Mouse (Mus musculus) yolk sac, embryonic 10.5 days (tissue): ENCODE results near the gene Mfsd6.

ENCODE experiments used
- DNase-seq: peaks from one replicate; pipeline ENCODE4 v3.0.0-alpha.2; 2017; ENCODE audit warnings: low spot score

Mfsd6 gene

DNA sequence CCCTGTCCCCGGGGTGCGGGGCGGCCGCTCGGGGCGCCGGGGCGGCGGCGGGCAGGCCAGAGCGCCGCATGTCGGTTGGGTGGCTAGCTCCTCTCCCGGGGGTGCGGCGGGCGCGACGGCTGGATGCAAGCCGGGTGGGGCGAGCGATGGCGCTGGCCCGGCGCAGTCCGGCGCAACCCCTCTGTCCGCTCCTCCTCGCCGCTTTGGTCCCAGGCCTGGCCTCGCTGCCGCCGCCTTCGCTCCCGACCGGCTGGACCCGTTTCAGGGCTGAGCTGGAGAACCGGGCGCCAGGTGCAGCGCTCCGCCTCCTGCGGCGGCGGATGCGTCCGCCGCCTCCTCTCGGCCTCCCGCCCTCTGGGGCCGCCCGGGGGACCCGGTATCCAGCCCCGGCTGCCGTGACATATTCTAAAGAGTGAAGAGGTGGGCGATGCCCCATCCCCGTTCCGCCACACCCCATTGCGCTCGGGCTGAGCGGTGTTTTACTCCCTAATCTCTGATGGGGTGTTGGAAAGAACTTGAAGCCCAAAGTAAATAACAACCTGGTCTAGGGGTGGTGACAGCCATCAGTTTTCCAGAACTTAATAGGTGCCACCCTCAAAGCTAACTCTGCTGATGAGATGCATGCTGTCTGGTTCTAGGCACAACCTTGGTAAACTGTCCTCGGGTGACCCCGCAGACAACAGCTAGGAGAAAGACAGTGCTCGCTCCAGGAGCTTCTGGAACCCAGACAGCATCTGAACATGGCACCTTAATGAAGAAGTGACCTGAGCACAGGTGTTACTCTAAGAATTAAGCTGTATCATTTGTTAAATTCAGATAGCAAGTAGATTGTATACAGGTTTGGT, at the start of gene Mfsd6:
Gene Mfsd6 (minus strand): TSS at position 407 of the 845 bp plus-strand sequence.
- DNase-seq, result peak; percentile 26

DNA sequence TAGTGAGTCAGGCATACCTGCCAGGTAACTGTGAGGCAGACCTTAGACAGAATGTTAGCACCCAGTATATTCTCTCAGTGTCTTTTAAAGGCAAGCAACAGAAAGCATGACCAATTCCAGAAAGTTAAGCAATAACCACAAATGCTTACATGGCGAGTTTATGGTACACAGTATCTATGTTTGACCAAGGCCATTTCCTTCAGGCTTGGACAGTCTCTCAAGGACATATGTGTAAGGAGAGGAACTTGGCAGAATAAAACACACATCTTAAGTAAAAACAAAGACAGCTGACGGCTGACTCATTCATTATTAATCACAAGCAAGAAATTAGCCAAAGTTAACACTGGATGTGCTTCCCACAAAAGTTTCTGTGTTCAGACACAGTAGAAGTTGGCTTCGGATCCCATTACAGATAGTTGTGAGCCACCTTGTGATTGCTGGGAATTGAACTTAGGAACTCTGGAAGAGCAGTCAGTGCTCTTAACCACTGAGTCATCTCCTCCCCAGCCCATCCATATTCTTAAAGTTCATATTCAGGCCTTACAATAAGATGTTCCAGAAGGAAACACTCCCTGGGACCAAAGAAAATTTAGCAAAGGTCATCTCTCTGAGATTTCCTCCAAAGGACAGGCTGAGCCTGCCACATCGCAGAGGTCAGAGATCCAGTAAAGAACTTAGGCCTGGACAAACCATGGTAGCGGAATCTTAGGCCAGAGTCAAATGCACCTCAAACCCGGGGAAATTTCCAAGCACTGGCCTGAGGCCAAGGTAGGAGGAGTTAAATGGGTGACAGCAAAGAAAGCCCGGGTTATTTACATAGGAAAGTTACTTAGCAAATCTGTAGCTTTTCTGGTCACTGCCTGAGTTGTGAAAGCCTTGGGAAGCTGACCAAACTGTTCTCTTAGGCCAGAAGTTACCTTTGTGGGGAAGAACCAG, 38.2 kb upstream of the Mfsd6 start:
- DNase-seq, result peak; percentile 84

DNA sequence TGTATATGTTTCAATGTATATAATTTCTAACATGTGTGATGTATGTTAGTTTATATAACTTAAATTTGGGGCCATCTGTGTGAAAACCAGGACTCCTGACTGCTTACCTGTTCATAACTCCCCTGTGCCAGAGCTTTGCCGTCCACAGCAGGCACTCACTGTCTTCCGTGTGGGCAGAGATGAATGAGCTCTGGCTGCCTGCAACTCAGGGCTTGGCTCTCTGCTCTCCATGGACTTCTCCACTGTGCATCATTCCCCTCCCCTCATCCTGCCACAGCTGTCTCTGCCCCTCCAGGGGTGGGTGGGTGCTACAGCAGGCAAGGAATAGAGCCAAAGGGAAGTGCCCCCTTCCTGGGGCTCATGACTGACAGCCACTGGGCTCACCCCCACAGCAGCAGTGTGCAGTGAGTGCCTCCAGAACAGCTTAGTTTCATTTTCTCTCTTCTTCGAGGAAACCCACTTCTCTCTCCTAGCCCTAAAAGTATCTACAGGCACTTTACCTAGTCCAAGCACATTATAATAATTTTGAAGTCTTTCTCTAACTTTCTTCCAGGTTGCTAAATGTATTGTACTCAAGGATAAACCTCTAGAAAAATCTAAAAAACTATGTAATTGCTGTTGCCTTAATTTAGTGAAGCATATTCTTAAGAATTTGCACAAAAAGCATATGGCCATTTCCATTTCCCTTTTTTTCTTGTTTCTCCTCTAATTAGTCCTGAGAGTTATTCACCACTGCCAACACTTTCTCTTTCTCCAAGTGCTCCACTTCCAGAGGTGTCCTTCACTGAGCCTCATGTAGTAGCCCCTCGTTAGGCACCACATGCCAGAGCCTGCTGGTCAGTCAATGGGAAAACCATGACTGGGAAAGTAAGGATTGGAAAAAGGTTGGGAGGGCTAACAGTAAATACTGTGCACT, 36.9 kb upstream of the Mfsd6 start:
- DNase-seq, result no peak

DNA sequence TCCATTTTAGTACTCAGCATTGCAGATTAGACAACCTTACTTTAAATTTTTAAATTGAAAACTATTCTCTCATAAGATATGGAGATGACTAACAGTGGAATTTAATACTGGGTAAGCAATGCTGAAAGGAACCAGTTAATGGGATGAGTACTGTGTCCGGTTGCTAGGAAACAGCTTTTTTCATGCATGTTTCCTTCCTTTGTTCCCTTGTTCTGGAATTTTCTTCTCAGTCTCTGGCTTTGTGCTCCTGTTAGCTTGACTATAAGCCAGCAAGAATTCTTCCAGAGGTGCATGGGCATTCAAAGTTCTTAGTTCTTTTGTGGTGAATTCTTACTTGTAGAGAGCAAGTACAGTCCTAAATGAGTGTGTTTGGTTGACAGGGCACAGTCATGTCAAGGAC, 30.9 kb upstream of the Mfsd6 start:
- DNase-seq, result no peak

DNA sequence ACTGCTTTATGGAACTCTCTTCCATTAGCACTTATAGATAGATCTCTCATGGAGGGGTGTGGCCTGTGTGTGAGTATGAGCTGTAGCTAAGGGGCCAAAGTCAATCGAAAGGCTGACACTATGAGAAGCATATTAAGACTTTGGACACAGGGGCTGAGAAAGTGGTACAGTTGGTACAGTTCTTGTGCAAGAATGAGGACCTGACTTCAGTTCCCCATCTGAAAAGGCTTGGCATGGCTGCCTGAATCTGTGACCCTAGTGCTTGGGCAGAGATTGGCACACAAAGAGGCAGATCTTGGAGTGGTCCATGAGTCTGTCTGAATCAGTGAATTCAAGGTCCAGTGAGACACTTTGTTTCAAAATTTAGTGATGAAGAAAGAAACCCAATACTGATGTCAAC, 27.1 kb upstream of the Mfsd6 start:
- DNase-seq, result no peak

DNA sequence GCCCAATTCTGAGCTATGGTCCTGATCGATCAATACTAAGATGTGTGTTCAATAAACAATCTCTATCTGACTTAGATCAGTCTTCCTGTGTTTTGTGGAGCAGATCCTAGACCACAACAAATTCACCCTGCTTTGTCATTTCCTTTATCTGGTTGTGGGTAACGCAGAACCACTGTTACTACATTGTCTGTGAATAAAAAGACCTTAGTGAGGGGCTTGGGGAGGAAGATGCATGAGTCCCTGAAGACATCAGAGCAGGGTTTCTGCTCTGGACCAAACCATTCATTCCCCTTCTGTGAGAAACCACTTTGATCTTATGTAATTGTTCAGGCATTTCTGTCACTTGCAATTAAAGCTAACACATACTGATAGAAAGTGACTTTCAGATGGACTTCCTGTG, 26.6 kb upstream of the Mfsd6 start:
- no peak for DNase-seq

DNA sequence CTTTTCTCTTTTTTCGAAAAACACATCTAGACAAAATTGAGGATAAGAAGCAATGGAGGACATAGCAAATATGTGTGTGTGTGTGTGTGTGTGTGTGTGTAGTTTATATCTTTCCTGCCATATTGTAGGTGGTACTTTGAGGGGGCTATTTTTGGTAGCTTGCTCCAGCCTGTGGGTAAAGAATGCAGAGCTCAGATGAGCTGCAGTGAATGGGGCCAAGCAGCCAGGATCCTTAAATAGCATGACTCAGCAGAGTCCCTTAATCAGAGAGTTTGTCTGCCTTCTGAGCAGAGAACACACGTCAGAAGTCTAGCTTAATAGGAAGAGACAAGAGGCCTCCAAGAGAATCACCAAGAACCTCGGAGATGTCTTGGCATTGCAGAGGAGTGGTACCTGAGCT, 25.4 kb upstream of the Mfsd6 start:
- DNase-seq, result no peak

DNA sequence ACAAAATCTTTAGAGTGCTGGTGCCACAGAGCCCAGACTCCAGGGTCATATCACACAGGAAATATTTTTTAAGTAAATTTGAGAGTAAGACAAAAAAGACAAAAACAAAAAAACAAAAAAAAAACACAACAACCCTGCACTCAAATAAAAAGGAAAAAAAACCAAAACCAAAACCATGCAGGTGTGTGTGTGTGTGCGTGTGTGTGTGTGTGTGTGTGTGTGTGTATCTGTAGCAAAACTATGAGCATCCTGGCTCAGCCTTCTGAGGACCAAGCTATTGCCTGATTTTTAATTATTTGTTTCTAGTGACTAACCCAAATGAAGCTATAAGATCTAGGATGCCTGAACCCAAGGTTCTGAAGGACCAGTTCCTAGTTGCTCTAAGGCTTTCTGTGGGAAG, 24.4 kb upstream of the Mfsd6 start:
- DNase-seq, result no peak

DNA sequence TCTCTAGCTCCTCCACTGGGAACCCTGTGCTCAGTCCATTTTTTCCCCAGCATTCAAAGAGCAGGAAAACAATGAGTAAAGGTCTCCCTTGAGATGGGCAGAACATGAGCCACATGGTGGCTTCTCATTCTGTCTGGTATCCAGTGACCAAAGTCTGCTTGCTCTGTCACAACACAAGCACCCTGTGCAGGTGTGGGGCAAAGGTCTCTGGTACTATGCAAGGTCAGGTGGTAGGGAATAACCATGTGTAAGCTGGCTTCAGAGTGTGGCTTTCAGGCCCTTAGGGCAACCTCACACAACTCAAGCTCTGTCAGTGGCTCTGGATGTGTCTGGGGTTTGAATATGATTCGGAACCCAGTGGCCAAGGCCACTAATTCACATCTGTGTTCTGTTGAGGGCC, 22.7 kb upstream of the Mfsd6 start:
- peak; percentile 80 for DNase-seq

DNA sequence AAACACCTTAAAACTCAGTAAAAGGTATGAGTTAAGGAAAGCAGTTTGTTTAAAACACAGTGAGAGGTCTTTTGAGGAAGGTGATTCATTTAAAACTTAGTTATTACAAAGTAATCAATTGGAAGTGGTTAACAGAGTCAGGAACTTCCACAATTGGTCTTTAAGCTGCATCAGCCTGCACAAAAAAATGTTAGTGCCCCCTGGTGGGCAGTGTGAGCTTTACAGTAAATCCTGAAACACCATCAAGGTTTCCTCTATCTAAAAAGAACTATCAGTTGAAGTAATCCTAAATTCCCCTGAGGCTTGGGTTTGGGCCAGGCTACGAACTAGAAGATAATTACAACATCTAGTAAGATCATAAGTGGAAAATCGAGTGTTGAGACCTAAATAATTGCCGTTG, 21.0 kb upstream of the Mfsd6 start:
- DNase-seq, result no peak

DNA sequence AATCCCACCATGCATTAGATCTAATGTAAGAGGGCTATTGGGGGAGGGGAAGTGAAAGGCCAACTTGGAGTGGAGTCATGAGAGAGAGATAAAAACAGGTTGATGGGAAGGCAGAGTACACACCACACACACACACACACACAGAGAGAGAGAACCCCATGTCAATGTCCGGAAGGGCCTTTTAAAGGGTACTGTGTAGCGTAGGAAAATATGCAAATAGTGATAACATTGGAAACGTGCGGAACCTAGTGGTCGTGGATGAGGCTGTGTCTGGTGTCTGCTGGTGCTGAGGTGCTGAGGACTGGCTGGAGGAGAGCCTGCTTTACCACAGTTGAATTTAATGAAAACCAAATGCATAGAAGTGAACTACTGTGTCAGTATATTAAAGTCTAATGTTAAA, 15.3 kb upstream of the Mfsd6 start:
- DNase-seq, result no peak

DNA sequence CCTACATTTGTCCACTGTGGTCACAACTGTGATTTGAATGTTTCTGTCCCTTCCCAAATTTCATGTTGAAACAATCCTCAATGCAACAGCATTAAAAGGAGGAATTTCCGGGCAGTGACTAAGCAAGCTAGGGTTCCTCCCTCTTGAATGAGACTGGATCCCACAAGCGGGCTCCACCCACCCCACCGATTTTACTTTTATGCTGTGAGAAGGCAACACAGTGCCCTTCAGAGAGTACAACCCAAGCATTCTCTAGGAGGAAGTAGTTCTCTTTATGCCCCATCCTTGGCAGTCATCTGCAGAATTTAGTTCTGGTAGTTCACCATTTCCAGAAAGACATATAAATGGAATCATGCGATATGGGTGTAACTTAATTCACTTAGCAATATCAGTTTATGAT, 6.9 kb upstream of the Mfsd6 start:
- DNase-seq, result no peak

DNA sequence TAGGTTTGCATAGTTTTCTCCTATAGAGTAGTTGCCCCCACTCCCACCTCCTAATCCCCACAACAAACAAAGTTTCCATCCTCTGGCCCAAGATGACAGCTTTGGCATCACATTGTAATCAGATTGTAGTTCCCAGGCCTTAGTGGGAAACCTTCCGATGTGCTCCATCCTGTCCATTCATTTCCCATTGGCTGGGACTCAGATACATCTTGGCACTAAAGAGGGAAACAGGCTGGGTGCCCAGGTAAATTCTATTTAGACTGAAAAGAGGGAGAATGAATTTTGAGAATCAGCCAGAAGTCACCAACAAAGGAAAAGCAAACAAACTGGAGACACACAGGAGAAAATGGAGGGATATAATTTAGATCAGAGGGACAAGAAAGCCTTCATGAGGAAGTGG, 3.0 kb upstream of the Mfsd6 start:
- no peak for DNase-seq

DNA sequence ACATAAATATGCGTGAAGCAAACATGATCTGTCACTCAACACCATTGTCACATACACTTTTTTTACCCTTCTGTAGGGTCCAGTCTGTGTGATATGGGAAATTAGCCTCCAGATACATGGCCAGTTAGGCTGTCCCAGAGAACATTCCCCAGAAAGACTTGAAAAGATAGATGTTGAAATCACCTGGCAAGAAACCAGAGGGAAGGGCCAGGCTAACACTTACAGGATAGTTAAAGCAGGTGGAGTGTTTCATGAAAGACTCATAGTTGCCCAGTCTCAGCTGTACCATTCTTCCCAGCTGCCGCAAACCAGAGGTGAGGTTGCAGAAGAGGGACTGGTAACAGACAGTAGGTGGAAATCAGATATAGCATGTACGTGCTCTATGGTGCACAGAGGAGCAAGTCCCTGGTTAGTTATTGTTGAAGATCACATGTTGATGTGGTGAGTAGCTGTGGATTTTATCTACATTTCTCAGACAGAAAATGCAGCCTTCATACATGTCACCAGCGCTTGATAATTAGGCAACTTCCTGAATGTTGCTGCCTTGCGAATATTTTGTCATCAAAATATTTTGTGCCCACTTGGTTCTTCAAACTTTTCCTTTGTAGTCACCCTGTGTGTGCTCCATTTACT, 1.7 kb upstream of the Mfsd6 start:
- DNase-seq, result no peak

DNA sequence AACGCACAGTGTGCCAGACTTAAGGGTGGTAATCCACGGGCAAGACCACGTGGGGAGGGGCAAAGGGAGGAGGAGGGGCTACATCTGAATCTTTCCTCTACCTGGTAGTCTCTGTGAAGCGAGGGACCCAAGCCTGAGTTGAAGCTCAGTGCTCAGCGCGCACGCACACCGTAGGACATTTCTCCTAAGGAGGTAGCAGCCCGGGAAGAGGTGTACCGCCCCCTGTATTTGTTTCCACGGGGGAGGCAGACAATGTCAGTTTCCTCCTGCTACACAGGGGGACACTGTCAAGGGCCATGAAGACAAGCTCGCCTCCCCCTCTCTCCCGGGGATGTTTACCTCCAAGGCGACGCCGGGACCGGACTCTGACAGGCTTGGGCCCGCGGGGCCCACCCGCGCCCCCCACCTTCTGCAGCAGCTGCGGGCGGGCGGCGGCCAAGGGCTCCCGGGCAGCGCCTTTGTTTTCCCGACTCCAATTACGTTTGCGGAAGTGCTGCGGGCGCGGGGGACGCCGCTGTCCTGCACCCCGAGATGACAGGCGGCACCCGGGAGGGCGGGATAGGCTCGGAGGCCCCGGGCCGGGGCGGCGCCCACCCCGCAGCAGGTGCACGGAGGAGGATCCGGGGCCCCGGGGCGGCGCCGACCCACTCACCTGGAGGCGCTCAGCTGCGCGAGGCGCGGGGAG, 749 bp downstream of the Mfsd6 start:
- DNase-seq, result peak; percentile 15

DNA sequence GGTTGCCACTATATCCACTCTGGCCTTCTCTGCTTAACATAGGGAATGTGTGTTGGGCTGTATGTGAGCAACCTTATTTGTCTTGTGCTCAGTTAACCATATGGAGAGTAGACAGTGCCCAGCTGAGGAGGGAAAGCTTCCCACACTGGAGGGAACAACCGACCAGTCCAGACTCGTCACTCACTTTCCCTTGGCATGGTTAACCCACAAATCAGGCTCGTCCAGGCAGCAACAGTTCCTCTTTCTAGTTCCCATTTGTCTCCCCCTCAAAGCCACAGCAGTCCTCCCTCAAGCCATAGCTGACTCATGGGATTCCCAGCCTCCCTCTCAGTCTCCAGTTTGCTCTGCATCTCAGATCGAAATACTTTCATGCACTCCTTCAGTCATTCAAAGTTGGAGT, 4.7 kb downstream of the Mfsd6 start:
- DNase-seq, result no peak

DNA sequence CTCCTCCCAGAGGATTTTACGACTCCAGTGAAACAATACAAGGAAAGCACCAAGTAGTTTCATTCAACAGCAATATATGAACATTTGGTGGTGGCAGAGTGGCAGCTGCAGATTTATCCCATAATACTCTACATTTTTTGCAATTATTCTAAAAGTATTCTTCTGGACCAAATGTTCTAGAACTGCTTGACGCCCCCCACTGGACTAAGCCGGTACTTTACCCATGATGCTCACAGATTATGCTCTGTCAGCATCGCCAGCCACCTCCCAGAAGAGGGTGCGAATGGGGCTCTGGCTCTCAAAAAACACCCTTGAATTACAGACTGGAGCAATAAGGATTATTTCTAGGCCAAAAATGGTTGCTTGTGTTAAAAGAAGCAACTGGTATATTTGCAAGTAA, 8.2 kb downstream of the Mfsd6 start:
- DNase-seq, result no peak

DNA sequence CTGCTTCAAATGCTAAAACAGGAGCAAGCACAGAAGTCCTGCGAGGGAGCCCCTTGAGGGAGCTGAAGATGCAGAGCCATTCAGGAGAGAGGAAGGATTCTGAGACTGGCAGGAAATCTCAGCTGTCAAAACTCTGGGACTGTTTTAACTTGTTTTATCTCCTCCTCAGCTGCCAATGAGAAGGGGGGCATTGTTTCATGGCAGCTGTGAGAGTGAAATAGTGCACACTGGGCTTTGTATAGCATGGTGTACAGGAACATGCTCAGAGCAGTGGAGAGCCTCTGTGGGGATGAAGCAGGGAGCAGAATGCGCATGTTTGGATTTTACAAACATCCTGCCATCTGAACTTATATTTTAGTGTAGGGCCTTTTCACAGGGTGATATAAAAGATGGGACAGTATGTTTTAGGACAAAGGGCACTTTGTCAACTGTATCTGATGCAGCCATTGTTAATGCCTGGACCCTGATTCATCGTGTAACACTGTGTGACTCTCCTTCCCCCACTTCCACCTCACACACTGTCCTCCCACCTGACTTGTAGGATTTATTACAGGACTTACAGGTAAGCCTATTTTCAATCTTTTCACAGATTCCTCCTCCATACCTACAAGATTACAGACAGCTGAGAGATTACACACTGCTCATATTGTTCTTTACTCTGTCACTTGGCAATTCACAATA, 9.1 kb downstream of the Mfsd6 start:
- no peak for DNase-seq

DNA sequence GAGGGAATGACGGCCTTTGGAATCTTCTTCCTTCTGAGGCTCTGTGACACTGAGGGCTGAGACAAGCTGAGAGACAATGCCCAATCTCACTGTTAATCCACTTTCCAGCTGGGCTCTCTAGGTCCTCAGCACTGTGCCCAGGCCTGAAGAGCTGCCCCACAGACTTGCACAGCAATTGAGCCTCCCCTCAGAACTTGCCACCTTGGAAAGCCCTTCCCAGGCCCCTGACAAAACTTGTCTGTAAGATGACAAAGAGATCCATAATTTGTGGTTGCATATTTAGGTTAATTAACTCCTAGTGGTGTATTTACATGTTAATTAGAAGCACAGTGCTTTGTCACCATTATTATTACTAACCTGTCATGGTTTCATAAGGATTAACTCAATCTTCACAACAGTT, 12.8 kb downstream of the Mfsd6 start:
- DNase-seq, result no peak

DNA sequence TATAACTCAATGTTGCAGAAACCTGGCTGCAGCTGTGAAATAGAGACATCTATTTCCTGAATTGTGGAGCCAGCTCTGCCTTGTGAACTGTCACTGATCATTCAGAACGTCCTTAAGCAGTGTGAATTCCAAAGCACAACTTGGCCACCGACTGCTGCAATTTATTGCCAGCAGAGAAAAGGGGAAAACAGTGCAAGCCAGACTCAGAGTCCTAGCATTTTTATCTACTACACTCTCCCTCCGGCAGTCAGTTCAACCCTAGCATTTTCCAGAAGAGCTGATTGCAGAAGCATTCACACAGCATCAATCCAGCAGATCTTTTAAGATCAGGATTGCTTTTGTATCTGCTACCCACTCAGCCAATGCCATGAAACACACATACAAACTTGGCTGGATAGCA, 13.2 kb downstream of the Mfsd6 start:
- no peak for DNase-seq
